Mouse (Mus musculus): ENCODE measurements around the gene Sugp2. TPM values are rescaled to one million over a fixed set of nuclear protein-coding genes. Genes with fewer than 3 reads are reported as not detected.

Sugp2 gene
- polyA plus RNA-seq, 1 experiment: 28.9 TPM

DNA sequence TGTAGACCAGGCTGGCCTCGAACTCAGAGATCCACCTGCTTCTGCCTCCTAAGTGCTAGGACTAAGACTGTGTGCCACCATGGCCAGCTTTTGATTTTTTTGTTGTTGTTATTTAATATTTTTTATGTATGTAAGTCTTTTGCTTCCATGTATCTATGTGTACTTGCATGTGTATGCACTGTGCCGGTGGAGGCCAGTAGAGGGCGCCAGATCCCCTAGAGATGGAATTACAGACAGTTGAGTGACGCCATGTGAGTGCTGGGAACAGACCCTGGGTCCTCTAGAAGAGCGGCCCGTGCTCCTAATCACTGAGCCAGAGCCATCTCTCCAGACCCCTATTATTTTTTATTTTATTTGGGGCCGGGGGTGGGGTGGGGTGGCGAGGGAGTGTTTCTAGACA lies 52.7 kb downstream of the Sugp2 start:
- TF ChIP-seq CTCF (IDR thresholded peaks at IDR 0.05; ENCODE audit: borderline replicate concordance, insufficient read depth, low read length): peak; percentile 47; the same call in 1 of the 2 replicates
- TF ChIP-seq POLR2A (IDR thresholded peaks at IDR 0.05; ENCODE audit: low read depth, low read length): no peak
- Histone ChIP-seq H3K27ac (ENCODE audit: insufficient read depth, low read length) (no peak overlapping the region), H3K4me3 (ENCODE audit: insufficient read depth, low read length) (no peak overlapping the region), H3K4me1 (ENCODE audit: control insufficient read depth, insufficient read depth, low read length) (no peaks in the 10 kb centered on the region)

DNA sequence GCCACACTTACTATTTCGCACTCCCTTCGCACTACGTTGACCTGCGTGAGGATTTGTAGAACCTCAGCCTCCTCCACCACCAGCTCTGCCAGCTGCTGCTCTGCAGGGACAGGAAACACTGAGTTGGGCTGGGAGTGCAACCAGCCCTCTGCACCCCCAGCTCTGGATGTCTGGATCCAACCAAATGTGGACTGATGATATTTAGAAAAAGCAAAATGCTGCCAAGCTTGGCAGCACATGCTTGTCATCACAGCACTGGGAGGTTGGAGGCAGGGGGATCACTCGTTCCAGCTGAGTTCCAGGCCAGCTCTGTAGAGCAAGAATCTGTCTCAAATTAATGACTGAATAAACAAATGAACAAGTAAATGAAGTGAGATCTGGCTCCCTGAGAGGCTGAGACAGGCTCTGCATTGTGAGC lies 60.0 kb downstream of the Sugp2 start:
- Histone ChIP-seq H3K27ac (ENCODE audit: insufficient read depth, low read length) (no peak overlapping the region), H3K4me1 (ENCODE audit: control insufficient read depth, insufficient read depth, low read length) (no peaks in the 10 kb centered on the region), H3K4me3 (ENCODE audit: insufficient read depth, low read length) (no peak overlapping the region)
- TF ChIP-seq CTCF (IDR thresholded peaks at IDR 0.05; ENCODE audit: borderline replicate concordance, insufficient read depth, low read length) (no peak), POLR2A (IDR thresholded peaks at IDR 0.05; ENCODE audit: low read depth, low read length) (peak; percentile 27; the same call in 1 of the 2 replicates)

GRCm38 (mm10) chr8:70300881-70301280 lies 66.9 kb downstream of the Sugp2 start:
- H3K4me1 ChIP-seq (ENCODE audit: control insufficient read depth, insufficient read depth, low read length): peaks cover 4% of the 10 kb centered on the region; the same call in 1 of the 2 replicates
- no peak overlapping the region for H3K4me3 ChIP-seq (ENCODE audit: insufficient read depth, low read length)
- no peak overlapping the region for H3K27ac ChIP-seq (ENCODE audit: insufficient read depth, low read length)
- no peak for TF ChIP-seq POLR2A (IDR thresholded peaks at IDR 0.05; ENCODE audit: low read depth, low read length)
- TF ChIP-seq CTCF (IDR thresholded peaks at IDR 0.05; ENCODE audit: borderline replicate concordance, insufficient read depth, low read length): no peak

DNA sequence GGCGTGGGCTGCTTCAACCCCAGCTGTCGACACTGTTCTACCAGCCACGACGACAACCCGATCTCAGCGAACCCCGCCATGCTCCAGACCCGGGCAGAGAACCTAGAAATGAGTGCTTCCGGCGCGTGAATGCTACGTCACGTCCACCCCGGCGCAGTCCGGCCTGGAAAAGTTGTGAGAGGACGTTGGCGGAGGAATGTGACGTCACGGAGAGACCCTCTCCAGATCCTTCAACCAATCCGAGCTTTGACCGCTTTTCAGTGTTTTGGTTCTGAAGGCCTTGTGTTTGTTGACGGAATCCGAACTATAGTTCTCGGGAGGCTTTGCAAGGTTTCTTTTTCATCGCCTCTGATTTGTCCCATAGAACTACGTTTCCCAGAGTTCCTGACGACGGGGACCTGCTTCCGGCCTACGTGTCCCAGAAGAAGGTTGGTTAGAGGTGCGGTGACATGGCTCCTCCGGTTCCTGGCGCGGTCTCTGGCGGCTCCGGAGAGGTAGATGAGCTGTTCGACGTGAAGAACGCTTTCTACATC lies 68.4 kb downstream of the Sugp2 start, which contains the start of the genes Ddx49 and Cope:
Gene Ddx49, minus strand, starts transcription at position 132 of the 533 bp plus-strand sequence.
Gene Cope, plus strand, starts transcription at position 161 of the 533 bp plus-strand sequence.
- peak within 1 kb of the TSS; percentile 78 for H3K27ac ChIP-seq (ENCODE audit: insufficient read depth, low read length)
- TF ChIP-seq POLR2A (IDR thresholded peaks at IDR 0.05; ENCODE audit: low read depth, low read length): peak; percentile 84
- no peak for TF ChIP-seq CTCF (IDR thresholded peaks at IDR 0.05; ENCODE audit: borderline replicate concordance, insufficient read depth, low read length)
- H3K4me3 ChIP-seq (ENCODE audit: insufficient read depth, low read length): peak within 1 kb of the TSS; percentile 96
- peaks cover 4% of the 10 kb centered on the region; the same call in 1 of the 2 replicates for H3K4me1 ChIP-seq (ENCODE audit: control insufficient read depth, insufficient read depth, low read length)

- H3K27ac ChIP-seq (ENCODE audit: insufficient read depth, low read length): peak overlapping the region; percentile 78
- H3K4me1 ChIP-seq (ENCODE audit: control insufficient read depth, insufficient read depth, low read length): peaks cover 4% of the 10 kb centered on the region; the same call in 1 of the 2 replicates
- peak overlapping the region; percentile 96 for H3K4me3 ChIP-seq (ENCODE audit: insufficient read depth, low read length)
- TF ChIP-seq POLR2A (IDR thresholded peaks at IDR 0.05; ENCODE audit: low read depth, low read length) (no peak), CTCF (IDR thresholded peaks at IDR 0.05; ENCODE audit: borderline replicate concordance, insufficient read depth, low read length) (no peak)
These were observed 68.9 kb downstream of the Sugp2 start for GRCm38 (mm10) chr8:70302901-70303300.

DNA sequence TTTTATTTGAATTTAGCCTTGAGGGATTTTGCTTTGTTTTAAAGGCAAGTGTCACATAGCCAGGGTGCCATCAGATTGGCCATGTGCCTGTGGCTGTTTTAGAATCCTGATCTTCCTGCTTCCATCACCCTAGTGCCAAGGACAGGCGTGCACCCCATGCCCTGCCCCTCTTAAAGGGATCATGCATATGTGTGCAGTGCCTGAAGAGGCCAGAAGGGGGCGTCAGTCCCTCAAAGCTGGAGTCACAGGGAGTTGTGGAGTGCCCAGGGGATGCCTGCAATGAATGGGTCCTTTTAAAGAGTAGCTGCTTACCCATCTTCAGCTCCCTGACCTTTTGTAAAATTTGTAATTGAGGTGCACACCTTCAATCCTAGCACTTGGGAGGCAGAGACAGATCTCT lies 75.3 kb downstream of the Sugp2 start:
- H3K4me3 ChIP-seq (ENCODE audit: insufficient read depth, low read length): no peak overlapping the region
- H3K27ac ChIP-seq (ENCODE audit: insufficient read depth, low read length): no peak overlapping the region
- no peak for TF ChIP-seq POLR2A (IDR thresholded peaks at IDR 0.05; ENCODE audit: low read depth, low read length)
- peak; percentile 67; the same call in 1 of the 2 replicates for TF ChIP-seq CTCF (IDR thresholded peaks at IDR 0.05; ENCODE audit: borderline replicate concordance, insufficient read depth, low read length)
- H3K4me1 ChIP-seq (ENCODE audit: control insufficient read depth, insufficient read depth, low read length): no peaks in the 10 kb centered on the region

DNA sequence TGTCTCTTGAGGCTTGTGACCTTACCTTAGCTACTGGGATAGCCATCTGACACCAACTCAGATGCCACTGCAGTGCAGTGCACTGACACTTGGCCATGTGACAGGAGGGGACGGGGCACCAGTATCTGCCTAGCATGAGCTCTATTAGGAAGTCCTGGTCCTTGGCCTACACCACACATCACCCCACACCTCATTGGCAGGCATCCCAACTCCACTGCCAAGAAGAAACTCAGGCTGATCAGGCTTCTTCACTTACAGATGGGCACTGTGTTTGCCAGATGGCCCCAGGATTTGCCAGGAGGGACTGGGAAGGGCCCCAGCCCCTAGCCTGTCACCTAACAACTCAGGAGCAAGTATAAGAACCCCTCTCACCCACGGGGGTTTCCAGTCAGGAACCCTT lies 79.4 kb downstream of the Sugp2 start:
- TF ChIP-seq CTCF (IDR thresholded peaks at IDR 0.05; ENCODE audit: borderline replicate concordance, insufficient read depth, low read length): no peak
- no peak for TF ChIP-seq POLR2A (IDR thresholded peaks at IDR 0.05; ENCODE audit: low read depth, low read length)
- no peak overlapping the region for H3K4me3 ChIP-seq (ENCODE audit: insufficient read depth, low read length)
- H3K4me1 ChIP-seq (ENCODE audit: control insufficient read depth, insufficient read depth, low read length): no peaks in the 10 kb centered on the region
- H3K27ac ChIP-seq (ENCODE audit: insufficient read depth, low read length): no peak overlapping the region

DNA sequence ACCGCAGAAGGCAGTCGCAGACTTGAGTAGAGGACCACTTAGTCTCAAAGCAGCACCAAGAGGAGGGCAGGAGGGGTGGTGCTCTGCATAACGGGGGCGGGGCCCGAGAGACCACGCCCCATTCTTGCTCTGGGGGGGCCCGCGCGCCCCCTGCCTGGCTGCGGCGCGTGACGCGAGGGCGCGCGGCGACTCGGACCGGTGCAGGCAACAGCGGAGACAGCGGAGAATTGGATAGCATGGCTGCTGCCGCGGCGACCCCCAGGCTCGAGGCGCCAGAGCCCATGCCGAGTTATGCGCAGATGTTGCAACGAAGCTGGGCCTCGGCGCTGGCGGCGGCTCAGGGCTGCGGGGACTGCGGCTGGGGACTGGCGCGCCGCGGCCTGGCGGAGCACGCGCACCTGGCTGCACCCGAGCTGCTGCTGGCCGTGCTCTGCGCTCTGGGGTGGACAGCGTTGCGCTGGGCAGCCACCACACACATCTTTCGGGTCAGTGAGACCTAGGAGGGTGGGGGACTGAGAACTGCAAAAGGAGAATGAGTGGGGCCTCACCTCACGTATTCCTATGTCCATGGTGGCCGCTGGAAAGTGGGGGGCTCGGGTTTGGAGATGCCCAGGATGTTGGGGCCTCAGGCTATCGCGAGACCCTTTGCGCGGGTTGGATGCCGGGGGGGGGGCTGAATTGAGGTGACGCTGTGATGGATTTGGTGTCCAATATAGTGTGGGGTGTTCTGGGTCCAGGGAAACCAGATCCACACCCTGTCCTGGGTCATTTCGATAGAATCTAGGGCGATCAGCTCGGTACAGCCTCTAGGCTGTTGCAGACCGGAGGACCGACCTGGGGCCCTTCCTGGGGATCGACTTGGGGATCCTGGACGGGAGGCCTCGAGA lies 81.8 kb downstream of the Sugp2 start, which contains the start of gene Cers1:
Gene Cers1, plus strand, starts transcription at position 152 of the 887 bp plus-strand sequence.
- TF ChIP-seq CTCF (IDR thresholded peaks at IDR 0.05; ENCODE audit: borderline replicate concordance, insufficient read depth, low read length): no peak
- TF ChIP-seq POLR2A (IDR thresholded peaks at IDR 0.05; ENCODE audit: low read depth, low read length): peak; percentile 60; the same call in 1 of the 2 replicates

DNA sequence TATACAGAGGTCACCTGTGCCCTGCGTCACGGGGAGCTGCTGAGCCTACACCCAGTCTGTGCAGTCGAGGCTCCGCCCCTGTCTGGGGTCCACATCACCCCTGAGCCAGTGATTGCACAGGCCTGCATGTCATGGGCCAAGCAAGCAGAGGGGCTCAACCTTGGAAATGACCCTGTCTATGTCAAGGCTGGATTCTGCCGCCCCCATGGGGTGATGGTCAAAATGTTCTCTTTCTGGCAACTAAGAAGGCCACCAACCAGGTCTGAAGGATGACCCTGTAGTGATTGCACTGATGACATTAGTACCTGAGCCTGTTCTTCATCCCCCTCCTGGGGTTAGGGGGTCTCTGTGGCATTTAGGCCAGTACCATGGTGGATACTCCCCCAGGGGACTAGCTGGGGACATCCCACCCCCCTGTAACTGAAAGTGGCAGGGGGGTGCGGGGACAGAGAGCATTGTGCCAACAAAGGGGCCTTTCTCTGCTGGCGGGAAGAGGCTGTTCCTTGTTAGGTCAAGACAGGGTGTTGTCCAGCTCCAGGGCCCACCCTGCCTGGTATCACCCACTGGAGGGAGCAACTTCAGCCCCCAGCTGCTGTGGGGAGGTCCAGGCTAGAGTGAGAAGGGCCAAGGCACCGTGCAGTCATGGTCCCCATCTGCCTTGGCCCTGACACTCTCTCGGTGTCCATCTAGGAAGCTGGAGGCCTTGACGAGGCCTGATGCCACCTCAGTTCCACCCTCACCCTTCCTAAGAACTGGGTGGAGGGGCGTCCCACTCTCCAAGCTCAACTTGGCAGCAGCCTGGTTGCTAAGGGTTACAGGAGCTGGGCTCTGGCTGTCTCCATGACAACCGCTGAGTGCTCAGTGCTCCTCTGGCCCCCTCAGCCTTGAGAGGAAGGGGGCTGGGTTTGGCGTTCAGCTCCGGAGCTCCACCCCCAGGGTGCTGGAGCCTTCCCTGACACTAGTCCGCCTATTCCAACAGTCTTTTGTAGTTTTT lies 82.8 kb downstream of the Sugp2 start:
- TF ChIP-seq POLR2A (IDR thresholded peaks at IDR 0.05; ENCODE audit: low read depth, low read length) (no peak), CTCF (IDR thresholded peaks at IDR 0.05; ENCODE audit: borderline replicate concordance, insufficient read depth, low read length) (no peak)
- Histone ChIP-seq H3K4me3 (ENCODE audit: insufficient read depth, low read length) (peak overlapping the region; percentile 69), H3K27ac (ENCODE audit: insufficient read depth, low read length) (no peak overlapping the region), H3K4me1 (ENCODE audit: control insufficient read depth, insufficient read depth, low read length) (no peaks in the 10 kb centered on the region)

More for the DNA sequence above, 81.8 kb downstream of the Sugp2 start, which contains the start of gene Cers1:
- H3K27ac ChIP-seq (ENCODE audit: insufficient read depth, low read length): no peak within 1 kb of the TSS
- no peaks in the 10 kb centered on the region for H3K4me1 ChIP-seq (ENCODE audit: control insufficient read depth, insufficient read depth, low read length)
- H3K4me3 ChIP-seq (ENCODE audit: insufficient read depth, low read length): peak within 1 kb of the TSS; percentile 69

All from embryonic fibroblast, embryonic 13.5 days (primary cell).